Mouse (Mus musculus) gastrocnemius, postnatal 25 days (tissue): Measurements from ENCODE around the gene Armh2. TPM values are rescaled to one million over a fixed set of nuclear protein-coding genes. Genes with fewer than 3 reads are reported as not detected.
"Not testable (repeated sequence)": the region's sequence is repeated elsewhere in the genome, so short reads cannot be mapped to it uniquely, and the experiment has no call there.

Experiments used
- DNase-seq: peaks from one replicate; pipeline ENCODE4 v3.0.0; 2022
- total RNA-seq, 2 experiments: library from RNA; stranded (reverse); gene quantifications; 1 replicate in 1 of 2; 2 replicates in 1 of 2; pipeline ENCODE4 v1.2.3; 2021

Gene Armh2
- total RNA-seq, 2 experiments from 2014 or later = not detected

DNA sequence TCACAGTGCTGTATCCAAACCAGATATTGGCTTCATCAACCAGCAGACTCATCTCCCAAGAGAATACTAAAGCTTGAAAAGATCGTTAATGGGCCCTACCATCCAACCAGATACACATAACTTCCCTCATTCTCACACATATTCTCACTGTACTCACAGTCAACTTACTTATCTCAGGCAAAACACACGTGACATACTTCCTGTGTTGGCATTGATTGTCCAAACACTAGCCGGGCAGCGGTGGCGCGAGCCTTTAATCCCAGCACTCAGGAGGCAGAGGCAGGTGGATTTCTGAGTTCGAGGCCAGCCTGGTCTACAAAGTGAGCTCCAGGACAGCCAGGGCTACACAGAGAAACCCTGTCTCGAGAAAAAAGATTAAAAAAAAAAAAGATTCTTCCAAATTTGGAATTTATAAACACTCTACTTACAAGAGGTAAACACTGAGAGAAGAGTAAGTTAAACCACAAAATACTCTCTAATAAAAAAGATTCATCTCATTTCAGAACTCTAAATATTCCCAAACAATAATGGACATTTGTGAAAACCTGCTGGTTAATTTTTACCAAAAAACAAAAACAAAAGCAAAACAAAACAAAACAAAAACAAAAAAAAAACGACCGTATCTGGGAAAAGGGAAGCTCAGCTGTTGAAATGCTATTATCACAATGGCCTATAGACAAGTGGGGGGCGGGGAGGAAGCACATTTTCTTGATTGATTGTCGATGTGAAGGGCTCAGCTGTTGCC is 17.0 kb downstream of the Armh2 start:
- DNase-seq = no peak

DNA sequence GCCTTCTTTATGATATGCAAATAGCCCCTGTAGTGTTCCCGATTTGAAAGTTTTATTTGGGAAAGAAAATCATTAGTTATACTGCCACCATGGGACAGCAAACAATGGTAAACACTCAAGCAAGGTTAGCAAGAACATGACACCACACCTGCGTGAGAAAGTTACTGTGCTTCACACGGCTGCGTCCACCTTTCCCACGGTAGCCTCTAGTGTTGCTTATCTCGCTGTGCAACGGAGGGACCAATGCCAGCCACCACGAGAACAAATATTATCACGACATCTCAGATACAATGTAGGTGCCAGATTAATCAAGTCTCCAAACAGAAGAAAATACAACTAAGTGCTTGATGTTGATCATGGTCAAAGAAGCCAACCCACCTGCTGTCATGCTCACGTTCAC is 18.4 kb downstream of the Armh2 start:
- DNase-seq = no peak

DNA sequence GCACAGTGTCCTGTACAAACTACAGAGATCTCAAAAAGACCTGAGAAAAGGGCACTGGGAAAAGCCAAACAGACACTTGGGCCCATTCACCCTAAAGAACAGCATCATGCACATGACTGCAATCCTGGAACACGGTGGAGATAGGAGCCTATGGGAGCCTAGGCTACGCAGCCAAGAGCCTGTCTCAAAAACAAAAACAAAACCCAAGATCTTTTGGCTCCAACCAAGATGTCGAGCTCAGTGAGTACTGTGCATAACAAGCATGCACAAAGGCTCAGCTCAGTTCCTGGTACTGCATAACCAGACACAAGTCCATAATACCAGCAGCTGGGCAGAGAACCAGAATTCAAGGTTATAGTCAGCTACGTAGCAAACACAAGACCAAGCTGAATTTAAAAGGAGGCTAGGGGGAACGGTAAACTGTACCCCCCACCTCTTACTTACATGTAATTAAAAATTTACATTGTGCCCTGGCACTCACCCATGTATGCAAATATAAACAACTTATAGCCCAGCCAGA is 19.4 kb downstream of the Armh2 start:
- DNase-seq = no peak

DNA sequence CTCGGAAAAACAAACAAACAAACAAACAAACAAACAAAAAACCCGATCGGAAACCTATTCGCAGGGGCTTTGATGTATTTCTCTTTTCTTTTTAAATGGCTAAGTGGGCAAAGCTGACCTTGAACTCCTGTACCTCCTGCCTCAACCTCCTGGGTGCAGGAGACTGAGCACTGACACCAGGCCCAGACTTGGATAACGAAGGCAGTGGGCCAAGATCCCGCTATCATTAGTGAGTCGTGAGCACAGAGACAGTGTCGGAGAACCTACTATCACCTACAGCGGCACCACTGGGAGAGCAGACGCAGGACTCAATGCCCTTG is 20.0 kb downstream of the Armh2 start:
- no peak for DNase-seq

DNA sequence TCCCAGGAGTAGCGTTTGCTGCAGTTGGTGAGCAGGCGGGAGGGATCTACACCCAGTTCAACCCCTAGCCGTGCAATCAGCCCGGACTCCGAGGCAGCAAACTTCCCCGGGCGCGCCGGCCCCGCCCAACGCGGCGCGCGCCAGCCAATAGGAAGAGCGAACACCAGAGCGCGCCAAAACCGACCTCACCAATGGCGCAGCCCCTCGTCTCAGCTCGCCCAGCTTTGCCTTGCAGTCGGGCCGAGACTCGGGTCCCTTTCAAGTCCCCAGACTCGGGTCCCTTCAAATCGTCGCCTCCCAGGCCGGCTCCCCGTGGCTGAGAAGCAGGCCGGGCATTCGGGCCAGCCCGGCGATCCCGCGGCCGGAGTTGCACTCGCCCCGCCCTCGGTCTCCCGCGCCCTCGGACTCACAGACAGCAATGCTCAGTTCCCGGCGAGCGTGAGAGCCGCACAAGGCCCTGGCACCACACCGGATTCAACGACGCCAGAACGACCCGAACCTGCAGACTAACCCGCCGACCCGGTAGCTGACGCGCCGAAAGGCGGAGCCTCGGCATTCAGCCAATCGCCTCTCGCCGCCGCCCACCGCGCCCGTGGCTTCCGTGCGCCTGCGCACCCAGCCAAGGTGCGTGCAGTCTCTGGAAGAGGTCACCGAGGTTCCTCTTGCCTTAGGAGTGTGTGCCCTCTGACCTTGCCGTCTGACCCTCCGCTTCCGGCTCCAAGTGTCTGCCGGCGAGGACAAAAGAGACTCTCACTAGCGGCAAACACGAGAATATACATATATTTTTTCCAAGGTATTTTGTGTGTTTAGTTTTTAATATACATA is 20.6 kb downstream of the Armh2 start, which contains the start of gene Gmnn:
Gene Gmnn, minus strand, starts transcription at position 521 of the 825 bp plus-strand sequence.
- DNase-seq = peak; percentile 85

DNA sequence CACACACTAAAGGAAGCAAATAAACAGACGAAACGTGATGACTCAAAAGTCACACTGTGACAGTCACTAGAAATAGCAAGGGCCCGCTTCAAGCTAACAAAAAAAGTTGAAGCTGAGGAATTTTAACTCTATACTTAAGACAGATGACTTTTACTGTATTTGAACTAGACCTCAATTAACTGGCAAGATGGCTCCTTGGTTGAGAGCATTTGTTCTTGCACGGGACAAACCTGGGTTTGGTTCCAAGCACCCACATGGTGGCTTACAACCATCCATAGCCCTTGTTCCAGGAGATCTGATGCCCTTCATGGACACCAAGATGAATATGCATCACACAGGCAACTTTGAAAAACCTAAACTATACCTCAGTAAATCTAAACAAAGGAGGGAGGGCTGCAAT is 21.2 kb downstream of the Armh2 start:
- DNase-seq = no peak

DNA sequence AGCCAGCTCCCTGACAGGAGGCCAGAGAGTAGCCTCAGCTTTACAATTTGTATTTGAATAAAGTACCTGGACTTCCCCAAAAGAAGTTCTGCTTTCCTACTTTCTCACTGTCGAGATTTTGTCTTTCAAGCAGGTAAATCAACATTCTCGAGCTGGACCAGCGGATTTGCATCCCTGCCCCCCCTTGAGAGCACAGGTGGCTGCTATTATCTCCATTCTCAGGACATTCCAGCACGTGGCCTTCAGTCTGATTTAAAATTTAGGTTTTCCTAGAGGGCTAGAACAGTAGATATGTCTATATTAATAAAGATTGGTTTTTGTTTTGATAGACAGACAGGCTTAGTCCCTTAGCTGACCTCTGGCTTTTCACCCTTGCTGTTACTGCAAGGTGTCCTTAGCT is 26.8 kb downstream of the Armh2 start:
- DNase-seq = not testable (repeated sequence)

DNA sequence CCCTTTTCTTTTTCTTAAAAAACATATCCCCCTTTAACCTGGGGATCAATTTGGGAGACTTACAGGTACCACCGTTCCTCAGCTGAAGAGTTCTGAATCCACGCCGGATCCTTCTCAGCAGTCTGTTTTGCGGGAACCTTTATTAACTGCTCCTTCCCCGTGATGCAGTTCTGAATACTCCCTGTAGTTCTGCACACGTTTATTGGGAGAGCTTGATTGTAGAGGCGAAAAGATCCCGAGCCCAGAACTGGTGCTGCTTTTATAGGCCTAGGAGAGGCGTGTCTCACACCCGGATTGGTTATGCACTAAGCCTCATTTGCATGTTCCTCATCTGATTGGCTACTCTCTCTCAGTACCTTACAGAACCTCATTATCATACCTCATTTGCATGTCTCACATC is 30.4 kb downstream of the Armh2 start:
- DNase-seq = not testable (repeated sequence)

DNA sequence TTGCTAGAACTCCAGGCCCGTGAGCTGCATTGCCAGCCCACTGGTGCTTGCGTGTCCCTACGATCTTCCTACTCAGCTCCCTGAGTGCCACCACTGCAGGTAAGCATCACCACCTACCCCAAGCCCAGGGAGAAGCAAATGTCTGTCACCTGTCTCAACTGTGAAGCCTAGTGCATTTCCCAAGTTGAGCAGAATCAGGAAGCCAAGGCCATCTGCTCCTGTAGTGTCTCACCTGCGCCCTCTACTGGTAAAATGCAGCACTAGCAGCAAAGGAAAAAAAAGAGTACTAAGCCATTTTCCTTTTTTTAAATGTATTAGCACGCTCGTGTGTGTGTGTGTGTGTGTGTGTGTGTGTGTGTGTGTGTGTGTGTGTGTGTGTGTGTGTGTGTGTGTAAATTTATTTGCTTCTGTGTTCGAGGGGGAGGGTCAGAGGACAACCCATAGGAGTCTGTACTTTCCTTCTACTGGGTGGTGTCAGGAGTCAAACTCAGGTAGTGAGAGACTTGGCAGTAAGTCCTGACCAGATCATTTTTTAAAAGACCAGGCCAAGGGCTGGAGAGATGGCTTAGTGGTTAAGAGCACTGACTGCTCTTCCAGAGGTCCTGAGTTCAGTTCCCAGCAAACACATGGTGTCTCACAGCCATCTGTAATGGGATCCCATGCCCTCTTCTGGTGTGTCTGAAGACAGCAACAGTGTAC is 35.3 kb downstream of the Armh2 start:
- no peak for DNase-seq

DNA sequence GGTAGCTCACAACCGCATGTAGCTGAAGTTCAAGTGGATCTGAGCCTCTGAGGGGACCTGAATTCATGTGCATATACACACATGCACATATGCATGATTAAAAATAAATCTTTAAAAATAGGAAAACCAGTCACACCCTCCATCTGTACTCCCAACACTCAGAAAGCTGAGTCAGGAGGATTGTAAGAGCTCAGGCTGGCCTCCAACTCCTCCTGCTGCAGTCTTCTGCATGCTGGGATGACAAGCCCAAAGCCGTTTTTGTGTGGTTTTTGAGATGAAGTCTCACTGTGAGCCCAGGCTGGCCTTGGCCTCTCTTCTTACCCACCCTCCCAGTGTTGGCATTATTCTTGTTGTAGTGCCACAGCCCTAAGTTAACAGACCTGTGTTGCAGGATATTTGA is 37.0 kb downstream of the Armh2 start:
- no peak for DNase-seq

DNA sequence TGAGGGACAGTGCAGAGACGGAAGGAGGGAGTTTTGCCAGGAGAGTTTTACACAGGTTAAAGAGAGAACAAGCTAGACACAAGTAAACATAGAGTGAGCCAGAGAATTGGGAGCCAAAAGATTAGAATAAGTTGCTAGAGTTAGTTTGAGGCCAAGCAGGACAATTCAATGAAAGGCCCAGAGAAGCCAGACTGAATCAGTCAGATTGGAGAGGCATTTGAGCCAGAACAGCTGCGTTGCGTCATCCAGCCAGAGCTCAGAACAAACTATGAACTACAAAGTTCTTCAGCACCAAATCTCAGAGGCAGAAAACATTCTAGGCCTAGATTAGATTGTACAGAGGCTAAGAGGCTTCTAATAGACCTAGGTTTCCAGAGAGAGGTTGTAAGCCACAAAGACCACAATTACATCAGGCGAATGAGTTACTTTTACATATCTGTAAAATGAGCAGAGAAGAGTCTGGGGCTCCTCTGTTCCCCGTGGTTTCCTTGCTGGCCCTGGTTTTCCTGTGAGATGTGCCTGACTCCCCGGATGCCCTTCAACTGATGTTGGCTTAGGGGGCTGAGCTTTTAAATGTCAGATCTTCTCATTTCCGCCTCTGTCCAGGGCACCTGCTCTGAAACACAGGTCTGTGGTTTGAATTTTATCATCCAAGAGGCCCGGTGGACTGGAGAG is 37.8 kb downstream of the Armh2 start:
- no peak for DNase-seq

DNA sequence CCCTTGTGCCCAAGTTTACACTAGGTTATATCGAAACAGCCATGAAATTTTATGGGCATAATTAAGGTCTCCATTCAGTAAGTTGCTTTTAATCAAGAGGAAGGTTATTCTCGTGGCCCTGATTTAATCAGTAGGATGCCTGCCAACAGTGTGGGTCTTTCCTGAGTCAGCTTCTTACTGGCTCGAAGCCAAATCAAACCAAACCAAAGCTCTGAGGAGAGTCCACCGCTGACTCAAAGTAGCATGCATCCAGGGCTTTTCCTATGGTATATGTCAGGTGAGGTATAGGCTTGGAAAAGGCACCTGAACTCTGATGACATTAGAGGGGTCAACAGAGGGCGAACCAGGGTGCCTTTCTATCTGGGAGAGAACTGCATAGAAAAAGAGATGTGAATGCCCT is 40.9 kb downstream of the Armh2 start:
- DNase-seq = no peak

DNA sequence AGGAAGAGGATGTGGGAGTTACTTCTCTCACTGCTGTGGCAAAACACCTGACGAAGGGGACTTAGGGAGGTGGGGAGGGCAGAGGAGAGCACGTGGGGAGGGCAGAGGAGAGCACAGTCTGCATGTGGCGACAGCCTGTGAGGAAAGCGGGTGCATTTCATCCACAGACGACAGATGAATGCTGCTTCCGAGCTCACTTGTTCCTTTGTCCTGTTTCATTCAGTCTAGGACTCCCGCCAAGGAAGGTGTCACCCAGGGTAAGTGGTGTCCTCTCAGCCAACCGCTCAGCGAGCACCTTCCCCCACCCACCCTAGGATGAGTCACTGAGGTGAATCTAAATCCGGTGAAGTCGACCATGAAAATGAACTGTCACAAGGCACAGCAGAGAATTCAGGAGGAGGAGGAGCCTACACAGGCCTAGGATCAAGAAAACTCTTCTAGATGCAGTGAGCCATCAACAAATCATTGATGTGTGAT is 45.0 kb downstream of the Armh2 start:
- no peak for DNase-seq

DNA sequence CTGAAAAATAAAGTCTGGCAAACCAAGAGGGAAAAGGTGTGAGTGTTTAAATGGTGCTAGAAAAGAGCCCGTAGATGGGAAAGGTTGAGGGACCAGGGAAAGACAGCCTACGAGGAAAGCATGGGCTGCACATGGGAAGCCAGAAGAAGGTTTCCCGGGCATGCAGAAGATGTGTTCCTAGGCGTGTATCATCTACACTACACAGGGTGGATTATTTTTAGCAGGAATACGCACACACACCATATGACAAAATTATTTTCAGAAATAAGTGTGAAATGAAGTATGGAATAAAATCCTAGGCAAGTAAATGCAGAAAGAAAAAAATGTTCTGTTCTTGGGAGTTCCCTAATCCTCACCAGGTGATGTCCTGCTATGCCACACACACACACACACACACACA is 46.4 kb downstream of the Armh2 start:
- DNase-seq = no peak

DNA sequence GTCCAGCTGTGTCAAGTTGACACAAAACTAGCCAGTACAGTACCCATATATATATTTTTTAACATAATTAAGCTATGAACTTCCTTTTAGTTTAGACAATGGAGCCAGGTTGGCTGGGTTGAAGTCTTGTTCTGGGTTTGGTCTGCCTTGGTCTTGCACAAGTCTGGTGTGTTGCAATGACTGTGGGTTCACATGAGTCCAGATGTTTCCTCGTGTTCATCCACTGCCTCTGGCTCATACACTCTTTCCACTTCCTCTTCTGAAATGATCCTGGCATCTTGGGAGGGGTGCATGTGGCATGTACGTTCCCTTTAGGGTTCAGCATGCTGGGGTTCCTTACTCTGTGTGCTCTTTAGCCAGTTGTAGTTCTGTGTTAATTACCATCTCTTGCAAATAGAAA is 50.3 kb downstream of the Armh2 start:
- peak; percentile 34 for DNase-seq

DNA sequence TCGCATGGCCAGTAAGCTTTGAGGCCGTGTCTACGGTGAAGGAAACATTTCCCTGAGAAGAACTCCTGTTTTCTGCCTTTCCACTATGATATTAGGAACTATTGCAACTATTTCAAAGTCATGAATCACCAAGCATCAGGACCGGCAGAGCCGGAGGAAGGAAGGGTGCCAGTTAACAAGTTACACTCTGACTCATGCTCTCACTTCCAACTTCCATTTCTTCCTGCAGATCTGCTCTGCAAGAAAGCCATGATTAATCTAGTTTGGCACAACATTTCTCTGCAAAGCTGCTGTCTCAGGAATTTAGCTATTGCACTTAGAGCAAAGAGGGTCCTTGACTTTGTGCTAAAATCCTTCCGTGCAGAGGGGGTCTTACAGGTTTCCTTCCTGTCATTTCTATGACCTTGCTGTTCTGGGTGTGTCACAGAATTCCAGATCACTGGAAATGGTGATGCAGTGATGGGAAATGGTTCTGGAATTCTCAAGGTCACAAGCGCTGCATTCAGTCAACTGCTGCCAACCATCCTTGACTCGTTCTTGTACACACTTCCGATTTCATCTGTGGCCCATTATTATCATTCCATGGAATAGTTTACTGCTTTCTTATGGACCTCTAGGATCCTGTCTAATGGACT is 51.5 kb downstream of the Armh2 start:
- no peak for DNase-seq

Other genes with a start within 250 kb of the Armh2 start
- gene Ripor2, start 159.0 kb upstream of the Armh2 start, total RNA-seq = 1 to 10 TPM; 2.8 to 4.9 TPM
- 1 to 10 TPM; 2.3 to 4.9 TPM for gene Gmnn, start 20.7 kb downstream of the Armh2 start, total RNA-seq
- 10 to 100 TPM; 35.8 to 38.3 TPM for gene BC005537, start 60.4 kb downstream of the Armh2 start, total RNA-seq
- 100 to 1,000 TPM; 138 to 147 TPM for gene Acot13, start 90.3 kb downstream of the Armh2 start, total RNA-seq
- gene Tdp2, start 90.4 kb downstream of the Armh2 start, total RNA-seq = 1 to 10 TPM; 7.8 to 8.2 TPM
- not detected for gene D130043K22Rik, start 103.9 kb downstream of the Armh2 start, total RNA-seq
- 1 to 10 TPM; 5.8 to 5.9 TPM for gene Aldh5a1, start 196.4 kb downstream of the Armh2 start, total RNA-seq
- gene Gpld1, start 201.9 kb downstream of the Armh2 start, total RNA-seq = under 1 TPM; 0.40 to 0.43 TPM